ENCODE assay signal across 8 mouse cellular contexts in the genomic region with DNA sequence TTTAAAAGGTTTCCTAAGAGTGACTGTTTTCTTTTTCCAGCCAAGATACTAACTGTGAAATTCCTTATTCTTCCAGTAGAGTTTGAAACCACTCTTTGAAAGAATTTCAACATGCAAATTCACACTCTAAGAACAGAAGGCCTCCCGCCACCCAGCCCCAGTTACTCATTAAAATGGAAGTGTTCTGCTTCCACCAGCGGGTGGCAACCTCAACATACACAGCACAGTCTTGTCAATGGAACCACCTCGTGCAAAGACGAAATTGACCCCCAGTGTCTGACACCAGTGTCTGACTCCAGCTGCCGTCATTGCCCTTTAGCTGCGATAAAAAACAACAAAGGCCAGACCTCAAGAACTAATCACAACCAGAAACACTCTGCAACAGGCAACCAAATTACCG. TPM values are rescaled to one million over a fixed set of nuclear protein-coding genes. Genes with fewer than 3 reads are reported as not detected.
DNase-seq lines count a peak whose midpoint lies in the region; ATAC-seq and TF ChIP-seq lines count a peak whose summit lies in the region.

No protein-coding gene starts in this region.

- H3K36me3 ChIP-seq in forebrain, embryonic 16.5 days (ENCODE audit: control insufficient read depth, insufficient read depth), result no peaks in the 10 kb centered on the region
- no peaks in the 10 kb centered on the region for H3K36me3 ChIP-seq in hindbrain, embryonic 15.5 days
- H3K36me3 ChIP-seq in splenic B cell, adult 2 months (ENCODE audit: control insufficient read depth, insufficient read depth, low read length, poor library complexity, severe bottlenecking), result no peaks in the 10 kb centered on the region

- no peaks in the 10 kb centered on the region for H3K27me3 ChIP-seq in forebrain, embryonic 16.5 days (replicated peaks; ENCODE audit: control insufficient read depth, insufficient read depth, low read length)
- no peaks in the 10 kb centered on the region for H3K27me3 ChIP-seq in hindbrain, embryonic 15.5 days
- no peaks in the 10 kb centered on the region for H3K27me3 ChIP-seq in splenic B cell, adult 2 months (ENCODE audit: control insufficient read depth, insufficient read depth, low read length, poor library complexity, severe bottlenecking)

- peak; percentile 63 for TF ChIP-seq CTCF in left cerebral cortex, adult 2 months (IDR thresholded peaks at IDR 0.05)

- intact Hi-C loops in left cerebral cortex, adult 2 months (cut with DNase I), result loop anchor here (2.0 kb wide), 2 partner anchors 553 to 825 kb away; a partner anchor contains a TSS

- no peak overlapping the region for H3K4me2 ChIP-seq in forebrain, embryonic 16.5 days (ENCODE audit: low read length)
- H3K4me2 ChIP-seq in hindbrain, embryonic 15.5 days, result no peak overlapping the region

- no peak overlapping the region for H3K4me3 ChIP-seq in forebrain, embryonic 16.5 days (replicated peaks; ENCODE audit: low read length)
- H3K4me3 ChIP-seq in hindbrain, embryonic 15.5 days, result no peak overlapping the region
- H3K4me3 ChIP-seq in left cerebral cortex, adult 2 months, result no peak overlapping the region

- H3K9me3 ChIP-seq in forebrain, embryonic 16.5 days (ENCODE audit: control insufficient read depth, low read length), result no peaks in the 10 kb centered on the region
- H3K9me3 ChIP-seq in hindbrain, embryonic 15.5 days, result no peaks in the 10 kb centered on the region

- no peak overlapping the region for H3K9ac ChIP-seq in forebrain, embryonic 16.5 days (replicated peaks; ENCODE audit: low read depth, low read length)
- H3K9ac ChIP-seq in hindbrain, embryonic 15.5 days, result no peak overlapping the region

- H3K4me1 ChIP-seq in forebrain, embryonic 16.5 days (replicated peaks; ENCODE audit: control insufficient read depth, insufficient read depth, low read length), result peaks cover 8% of the 10 kb centered on the region
- 0 out of 2 replicates have a peak, but pooled peaks cover 11% of the 10 kb centered on the region for H3K4me1 ChIP-seq in hindbrain, embryonic 15.5 days (replicated peaks)

- WGBS in forebrain, embryonic 16.5 days, result 13% methylated on average over 7 of the region's 7 CpGs
- 11% methylated on average over 7 of the region's 7 CpGs for WGBS in hindbrain, embryonic 15.5 days

- DNase-seq in ES-CJ7 (ENCODE audit: low read depth, low spot score), result peak; percentile 81
- peak; percentile 25 for DNase-seq in adrenal gland, adult 8-10 months
- peak; percentile 43 for DNase-seq in left cerebral cortex, adult 2 months (ENCODE audit: extremely low spot score in 1 of 2, low spot score in 2 of 2)
- peak; percentile 66 for DNase-seq in lung, postnatal 36 days
- peak; percentile 35 for DNase-seq in splenic B cell, adult 2 months (ENCODE audit: low read depth, low spot score)
- DNase-seq in thymus, postnatal 36 days, result no peak

- no peak overlapping the region for H3K27ac ChIP-seq in forebrain, embryonic 16.5 days (ENCODE audit: low read length)
- H3K27ac ChIP-seq in hindbrain, embryonic 15.5 days (replicated peaks), result no peak overlapping the region
- H3K27ac ChIP-seq in left cerebral cortex, adult 2 months, result no peak overlapping the region

- ATAC-seq in forebrain, embryonic 16.5 days, result peak; percentile 84
- ATAC-seq in hindbrain, embryonic 15.5 days (ENCODE audit: low FRiP score, low read depth), result 0 out of 2 replicates have a peak, but pooled peaks have one; percentile 63

RNA-seq across cellular contexts. Expression of a gene that starts 43.0 kb away (rescaled TPM):
- 10 to 100 TPM; 34.7 to 50.3 (median 38.3) TPM for total RNA-seq in adrenal gland, adult 8-10 months (2022)
- polyA plus RNA-seq in forebrain, embryonic 16.5 days (2015; fragmentation: Nextera tagmentation; extraction: Ambion mirVana), result 36.8 and 41.7 TPM in 2 replicates
- polyA plus RNA-seq in hindbrain, embryonic 15.5 days (2015; fragmentation: Nextera tagmentation; extraction: Ambion mirVana), result 43.2 and 44.6 TPM in 2 replicates
- total RNA-seq in left cerebral cortex, adult 2 months (2021), result 10 to 100 TPM; 45.4 to 51.8 TPM

RNA-seq across cellular contexts. Expression of a gene that starts 53.1 kb away (rescaled TPM):
- total RNA-seq in adrenal gland, adult 8-10 months (2022), result 10 to 100 TPM; 61.7 to 93.1 (median 71.1) TPM
- 42.8 and 119 TPM in 2 replicates for polyA plus RNA-seq in forebrain, embryonic 16.5 days (2015; fragmentation: Nextera tagmentation; extraction: Ambion mirVana)
- 118 and 148 TPM in 2 replicates for polyA plus RNA-seq in hindbrain, embryonic 15.5 days (2015; fragmentation: Nextera tagmentation; extraction: Ambion mirVana)
- total RNA-seq in left cerebral cortex, adult 2 months (2021), result 10 to 100 TPM; 20.2 to 21.8 TPM

Comparison
In these comparisons a context has a peak if more than half of its experiments do, and no peak if none do; other contexts are left out.
1. DNase-seq: peak in ES-CJ7 (single experiment), adrenal gland, adult 8-10 months (single experiment), left cerebral cortex, adult 2 months (2 of 2), lung, postnatal 36 days (single experiment) and splenic B cell, adult 2 months (single experiment); none in thymus, postnatal 36 days (0 of 2).